Mouse (Mus musculus) limb, embryonic 11.5 days (tissue): ENCODE measurements at regions not wholly inside any gene's neighbourhood (a gene's known extent, or its start where the extent isn't known, plus 50 kb on each side); places are given as distances from the start of the nearest gene placed in this dataset.

Experiments used
- ATAC-seq: fragments of 200-750 bp; cut with Nextera tagmentation; 2 replicates; pipeline ENCODE4 v1.8.0; 2017; ENCODE audit warnings: low read depth; ENCODE audit not compliant: insufficient number of reproducible peaks, low FRiP score, low TSS enrichment
- DNase-seq: peaks from one replicate; pipeline ENCODE4 v3.0.0-alpha.2; 2015; ENCODE audit warnings: low spot score
- H3K27ac ChIP-seq: fragments of 300-500 bp; sonication (generic); replicated peaks from 2 replicates; pipeline ENCODE4 v1.5.1; 2014; ENCODE audit warnings: low read depth, mild to moderate bottlenecking, low read length
- H3K27me3 ChIP-seq: fragments of 300-500 bp; sonication (generic); 2 replicates; pipeline ENCODE4 v1.6.1; 2014; ENCODE audit warnings: mild to moderate bottlenecking, low read length, mixed read lengths; ENCODE audit not compliant: control insufficient read depth, insufficient read depth
- H3K36me3 ChIP-seq: fragments of 300-500 bp; sonication (generic); 2 replicates; pipeline ENCODE4 v1.6.1; 2014; ENCODE audit warnings: mild to moderate bottlenecking, low read length, moderate library complexity, mixed read lengths; ENCODE audit not compliant: control insufficient read depth, insufficient read depth
- H3K4me1 ChIP-seq: fragments of 300-500 bp; sonication (generic); 2 replicates; pipeline ENCODE4 v1.6.1; 2014; ENCODE audit warnings: low read length, mixed read lengths; ENCODE audit not compliant: control insufficient read depth, insufficient read depth
- H3K4me2 ChIP-seq: fragments of 300-500 bp; sonication (generic); 2 replicates; pipeline ENCODE4 v1.6.1; 2014; ENCODE audit warnings: low read depth, mild to moderate bottlenecking, moderate library complexity; ENCODE audit not compliant: severe bottlenecking
- H3K4me3 ChIP-seq: fragments of 300-500 bp; sonication (generic); 2 replicates; pipeline ENCODE4 v1.5.1; 2014; ENCODE audit warnings: low read depth, low read length
- H3K9ac ChIP-seq: fragments of 300-500 bp; sonication (generic); 2 replicates; pipeline ENCODE4 v1.6.1; 2014; ENCODE audit warnings: mild to moderate bottlenecking, low read length
- H3K9me3 ChIP-seq: fragments of 300-500 bp; sonication (generic); 2 replicates; pipeline ENCODE4 v1.6.1; 2016; ENCODE audit warnings: low read length; ENCODE audit not compliant: control insufficient read depth
- WGBS: fragments of 180-500 bp; shearing (Covaris S2); extraction: QIAGEN DNeasy Blood & Tissue Kit; methylation state at CpG from one replicate; pipeline ENCODE4 v1.1.7; 2014; 5-methylcytosine and 5-hydroxymethylcytosine counted together

GRCm38 (mm10) chr2:166329556-166330340 is 174.3 kb upstream of the Sulf2 start:
- H3K27ac ChIP-seq = no peak overlapping the region
- peaks cover 27% of the 10 kb centered on the region for H3K4me1 ChIP-seq

GRCm38 (mm10) chr2:166326932-166327331 is 171.5 kb upstream of the Sulf2 start:
- no peak for ATAC-seq
- no peaks in the 10 kb centered on the region for H3K27me3 ChIP-seq
- H3K9ac ChIP-seq = no peak overlapping the region
- H3K27ac ChIP-seq = no peak overlapping the region
- no peak for DNase-seq
- H3K4me1 ChIP-seq = peaks cover 17% of the 10 kb centered on the region
- WGBS = 65% methylated on average over 5 of the region's 5 CpGs
- no peaks in the 10 kb centered on the region for H3K9me3 ChIP-seq
- H3K4me2 ChIP-seq = no peak overlapping the region
- H3K4me3 ChIP-seq = no peak overlapping the region
- H3K36me3 ChIP-seq = no peaks in the 10 kb centered on the region

More at GRCm38 (mm10) chr2:166329556-166330340, 174.3 kb upstream of the Sulf2 start:
- Histone ChIP-seq H3K9me3 (no peaks in the 10 kb centered on the region), H3K4me3 (no peak overlapping the region), H3K36me3 (no peaks in the 10 kb centered on the region), H3K4me2 (no peak overlapping the region), H3K27me3 (no peaks in the 10 kb centered on the region), H3K9ac (no peak overlapping the region)
- DNase-seq = no peak
- ATAC-seq = no peak
- WGBS = 66% methylated on average over 14 of the region's 14 CpGs

GRCm38 (mm10) chr2:166324954-166325353 is 169.5 kb upstream of the Sulf2 start:
- Histone ChIP-seq H3K4me3 (no peak overlapping the region), H3K9me3 (no peaks in the 10 kb centered on the region), H3K27me3 (no peaks in the 10 kb centered on the region), H3K9ac (no peak overlapping the region), H3K36me3 (no peaks in the 10 kb centered on the region), H3K4me2 (no peak overlapping the region), H3K4me1 (peaks cover 14% of the 10 kb centered on the region), H3K27ac (peak overlapping the region; percentile 8)
- DNase-seq (peak; percentile 46), ATAC-seq (no peak)
- WGBS = 30% methylated on average over 3 of the region's 3 CpGs

- Histone ChIP-seq H3K9ac (no peak overlapping the region), H3K4me3 (no peak overlapping the region), H3K36me3 (no peaks in the 10 kb centered on the region), H3K27ac (peak overlapping the region; percentile 8; the same call in 1 of the 2 replicates), H3K9me3 (no peaks in the 10 kb centered on the region), H3K27me3 (no peaks in the 10 kb centered on the region), H3K4me1 (peaks cover 10% of the 10 kb centered on the region), H3K4me2 (no peak overlapping the region)
- ATAC-seq (no peak), DNase-seq (peak; percentile 37)
- WGBS = 70% methylated on average over 10 of the region's 10 CpGs
Observed at GRCm38 (mm10) chr2:166324439-166324838, 169.0 kb upstream of the Sulf2 start.

- DNase-seq (peak; percentile 54), ATAC-seq (no peak)
- Histone ChIP-seq H3K9me3 (no peaks in the 10 kb centered on the region), H3K9ac (no peak overlapping the region), H3K4me3 (no peak overlapping the region), H3K27ac (0 out of 2 replicates have a peak overlapping the region, but pooled peaks have one; percentile 0), H3K4me1 (peaks cover 10% of the 10 kb centered on the region), H3K36me3 (no peaks in the 10 kb centered on the region), H3K4me2 (no peak overlapping the region), H3K27me3 (no peaks in the 10 kb centered on the region)
- WGBS = 29% methylated on average over 6 of the region's 6 CpGs
Observed at GRCm38 (mm10) chr2:166322668-166323043, 167.2 kb upstream of the Sulf2 start.

GRCm38 (mm10) chr2:166321992-166322667 is 166.7 kb upstream of the Sulf2 start:
- no peaks in the 10 kb centered on the region for H3K27me3 ChIP-seq
- no peaks in the 10 kb centered on the region for H3K36me3 ChIP-seq
- H3K4me2 ChIP-seq = no peak overlapping the region
- no peaks in the 10 kb centered on the region for H3K9me3 ChIP-seq
- peaks cover 10% of the 10 kb centered on the region for H3K4me1 ChIP-seq
- ATAC-seq (0 out of 2 replicates have a peak, but pooled peaks have one; percentile 9), DNase-seq (no peak)
- no peak overlapping the region for H3K4me3 ChIP-seq
- WGBS = 79% methylated on average over 6 of the region's 6 CpGs
- no peak overlapping the region for H3K9ac ChIP-seq
- peak overlapping the region; percentile 49; the same call in 1 of the 2 replicates for H3K27ac ChIP-seq

GRCm38 (mm10) chr2:166316409-166316916 is 161.0 kb upstream of the Sulf2 start:
- no peak for ATAC-seq
- no peak overlapping the region for H3K4me2 ChIP-seq
- H3K4me1 ChIP-seq = 0 out of 2 replicates have a peak, but pooled peaks cover 2% of the 10 kb centered on the region
- WGBS = 48% methylated on average over 10 of the region's 10 CpGs
- no peak for DNase-seq
- H3K27me3 ChIP-seq = no peaks in the 10 kb centered on the region
- no peaks in the 10 kb centered on the region for H3K36me3 ChIP-seq
- H3K9me3 ChIP-seq = no peaks in the 10 kb centered on the region
- H3K4me3 ChIP-seq = no peak overlapping the region
- H3K27ac ChIP-seq = no peak overlapping the region
- H3K9ac ChIP-seq = no peak overlapping the region

- DNase-seq = no peak
- Histone ChIP-seq H3K36me3 (no peaks in the 10 kb centered on the region), H3K4me1 (0 out of 2 replicates have a peak, but pooled peaks cover 3% of the 10 kb centered on the region), H3K27ac (no peak overlapping the region), H3K27me3 (no peaks in the 10 kb centered on the region), H3K9ac (no peak overlapping the region), H3K4me3 (no peak overlapping the region), H3K9me3 (no peaks in the 10 kb centered on the region), H3K4me2 (no peak overlapping the region)
- ATAC-seq = no peak
- 87% methylated on average over 5 of the region's 5 CpGs for WGBS
Observed at GRCm38 (mm10) chr2:166310438-166310837, 155.0 kb upstream of the Sulf2 start.
